Mouse (Mus musculus): Measurements from ENCODE around the gene Lonp2.

The Lonp2 gene

DNA sequence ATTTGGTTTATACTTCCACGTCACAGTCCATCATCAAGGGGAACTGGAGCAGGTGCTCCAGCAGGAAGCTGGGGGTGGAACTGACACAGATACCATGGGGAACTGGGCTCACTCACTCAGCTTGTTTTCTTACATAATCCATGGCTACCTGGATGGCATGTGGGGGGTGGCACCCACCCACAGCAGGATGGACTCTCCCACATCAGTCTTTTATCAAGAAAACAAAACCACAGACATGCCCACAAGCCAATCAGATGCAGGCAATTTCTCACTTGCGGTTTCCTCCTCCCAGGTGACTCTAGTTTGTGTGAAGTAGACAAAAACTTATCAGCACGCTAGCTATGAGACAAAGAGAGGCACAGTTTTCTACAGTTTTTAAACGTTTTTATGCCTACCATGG is 84.0 kb downstream of the Lonp2 start:
- in situ Hi-C loops (cut with MboI): no loop called here

DNA sequence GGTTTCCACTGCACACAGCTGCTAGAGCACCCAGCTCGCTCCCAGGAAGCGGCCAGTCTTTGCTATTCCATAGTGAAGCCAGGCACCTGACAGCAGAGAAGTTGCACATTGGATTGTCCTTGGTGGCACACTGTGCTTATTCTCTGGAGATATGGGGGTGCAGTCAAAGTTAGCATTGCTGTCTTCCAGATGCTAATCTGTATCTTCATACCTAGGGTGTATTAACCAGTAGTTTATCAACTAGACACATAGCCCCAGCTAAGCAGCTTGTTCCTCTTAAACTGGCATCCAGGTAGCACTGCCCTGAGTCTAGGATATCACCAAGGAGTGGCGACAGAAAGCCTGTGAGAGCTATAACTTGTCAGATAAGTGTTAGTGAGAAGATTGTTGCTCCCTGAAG is 88.8 kb downstream of the Lonp2 start:
- in situ Hi-C loops (cut with MboI): no loop called here

DNA sequence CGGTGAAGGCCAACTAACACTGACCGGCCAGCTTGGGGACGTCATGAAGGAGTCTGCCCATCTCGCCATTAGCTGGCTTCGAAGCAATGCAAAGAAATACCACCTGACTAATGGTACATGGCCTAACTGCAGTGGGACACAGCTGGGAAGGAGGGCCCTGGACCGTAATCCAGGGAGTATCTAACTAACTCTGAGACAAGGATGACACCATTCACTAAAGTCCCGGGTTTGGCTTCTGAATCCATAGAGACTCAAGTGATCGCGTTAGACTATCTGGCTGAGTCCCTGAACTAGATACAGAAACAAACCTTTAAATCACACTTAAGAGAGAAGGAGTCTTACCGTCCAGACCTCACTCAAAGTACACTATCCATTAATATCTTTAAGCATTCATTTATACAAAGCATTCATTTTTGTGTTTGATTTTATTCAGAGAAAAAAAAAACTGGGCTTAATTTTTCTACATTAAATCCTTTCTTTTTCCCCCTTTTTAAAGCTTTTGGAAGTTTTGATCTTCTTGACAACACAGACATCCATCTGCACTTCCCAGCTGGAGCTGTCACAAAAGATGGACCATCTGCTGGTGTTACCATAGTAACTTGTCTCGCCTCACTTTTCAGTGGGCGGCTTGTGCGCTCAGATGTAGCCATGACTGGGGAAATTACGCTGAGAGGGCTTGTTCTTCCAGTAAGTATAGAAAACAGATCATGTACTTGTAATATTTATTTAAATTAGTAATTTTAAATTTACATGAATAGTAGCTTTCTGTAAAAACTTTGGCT is 89.8 kb downstream of the Lonp2 start:
- in situ Hi-C loops (cut with MboI): no loop called here

DNA sequence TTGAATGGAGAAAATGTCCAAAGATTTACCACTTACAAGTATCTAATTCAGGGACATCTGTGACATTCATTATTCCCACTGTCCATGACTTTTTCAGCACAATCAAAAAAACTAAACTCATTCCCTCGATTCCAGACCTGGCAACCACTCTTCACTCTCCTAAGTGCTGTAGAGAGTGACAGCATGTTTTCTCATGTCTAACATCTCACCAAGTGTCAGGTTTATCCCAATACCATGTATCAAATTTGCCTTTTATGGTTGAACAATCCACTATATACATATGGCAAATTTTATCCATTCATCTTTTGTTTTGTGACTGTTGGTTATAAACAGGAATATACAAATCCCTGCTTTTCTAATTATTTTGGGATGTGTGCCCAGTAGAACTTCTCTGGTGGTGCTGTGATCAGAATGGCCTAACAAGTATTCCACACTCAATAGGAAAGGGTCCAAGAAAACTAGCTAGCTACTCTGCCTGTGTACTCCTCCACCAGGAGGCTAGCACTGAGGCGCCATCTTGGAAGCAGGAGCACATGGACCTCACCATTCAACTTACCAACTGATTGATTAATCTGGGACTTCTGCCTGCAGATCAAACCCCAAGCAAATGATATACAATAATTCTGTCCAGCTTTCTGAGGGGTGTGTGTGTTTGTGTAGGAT is 94.6 kb downstream of the Lonp2 start:
- in situ Hi-C loops (cut with MboI): no loop called here

DNA sequence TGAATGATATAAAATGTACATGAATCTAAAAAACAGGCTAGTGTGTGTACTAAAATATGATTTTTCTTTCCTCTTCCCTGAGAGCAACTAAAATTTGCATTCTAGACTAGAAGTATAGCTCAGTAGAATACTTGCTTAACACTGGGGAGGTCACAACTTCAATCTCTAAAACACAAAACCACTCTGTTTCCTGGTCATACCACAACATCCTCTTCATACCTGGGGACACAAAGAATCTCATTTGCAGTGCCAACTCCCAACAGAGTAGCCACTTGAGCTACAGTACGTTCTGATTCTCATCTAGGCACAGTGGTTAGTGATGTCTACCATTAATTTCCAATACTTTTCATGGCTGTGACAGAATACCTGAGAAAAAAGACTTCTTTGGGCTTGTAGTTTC is 95.5 kb downstream of the Lonp2 start:
- in situ Hi-C loops (cut with MboI): no loop called here

DNA sequence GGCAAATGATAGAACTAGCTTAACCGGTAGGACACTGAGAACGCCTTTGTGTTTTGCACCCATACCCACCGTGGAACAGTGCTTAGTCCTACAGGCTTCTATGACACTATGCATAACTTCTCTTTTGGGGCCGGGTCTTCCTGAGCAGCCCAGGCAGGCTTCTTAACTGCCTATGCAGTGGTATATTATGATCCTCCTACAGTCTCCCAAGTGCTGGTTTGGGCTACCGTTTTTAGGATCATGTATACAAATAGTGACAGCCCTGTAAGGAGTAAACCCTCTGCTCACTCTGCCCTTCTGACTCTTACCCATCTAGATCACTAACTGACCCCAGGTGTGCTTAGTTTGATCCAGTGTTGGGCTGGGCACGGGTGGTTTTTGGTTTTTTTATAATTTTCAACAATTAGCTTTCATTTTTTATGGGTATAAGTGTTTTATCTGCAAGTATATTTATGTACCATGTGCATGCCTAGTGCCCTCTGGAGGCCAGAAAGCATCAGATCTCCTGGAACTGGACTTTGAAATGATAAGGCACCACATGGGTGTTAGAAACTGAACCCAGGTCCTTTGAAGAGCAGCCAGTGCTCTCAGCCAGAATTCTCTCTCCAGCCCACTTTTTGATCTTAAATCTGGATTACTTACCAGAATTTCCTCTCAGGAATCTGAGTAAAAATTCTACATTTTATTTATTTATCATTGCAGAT is 97.1 kb downstream of the Lonp2 start:
- in situ Hi-C loops (cut with MboI): no loop called here

DNA sequence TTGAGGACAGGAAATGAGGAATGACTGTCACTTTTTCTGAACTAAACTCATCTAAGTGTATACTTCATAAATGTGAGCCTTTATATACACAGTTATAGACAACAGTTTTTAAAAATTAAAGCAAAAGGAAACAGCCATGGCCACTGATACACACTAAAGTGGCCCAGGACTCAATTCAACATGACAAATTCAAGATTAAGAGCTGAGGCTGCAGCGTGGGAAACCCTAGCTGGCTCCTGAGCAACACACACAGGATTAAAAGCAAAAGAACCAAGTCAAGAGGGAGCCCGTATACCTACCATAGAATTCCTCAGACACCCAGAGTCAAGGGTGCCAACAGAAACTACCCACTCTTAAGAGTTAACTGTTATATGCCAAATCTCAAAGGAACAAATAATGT is 97.6 kb downstream of the Lonp2 start:
- in situ Hi-C loops (cut with MboI): no loop called here

DNA sequence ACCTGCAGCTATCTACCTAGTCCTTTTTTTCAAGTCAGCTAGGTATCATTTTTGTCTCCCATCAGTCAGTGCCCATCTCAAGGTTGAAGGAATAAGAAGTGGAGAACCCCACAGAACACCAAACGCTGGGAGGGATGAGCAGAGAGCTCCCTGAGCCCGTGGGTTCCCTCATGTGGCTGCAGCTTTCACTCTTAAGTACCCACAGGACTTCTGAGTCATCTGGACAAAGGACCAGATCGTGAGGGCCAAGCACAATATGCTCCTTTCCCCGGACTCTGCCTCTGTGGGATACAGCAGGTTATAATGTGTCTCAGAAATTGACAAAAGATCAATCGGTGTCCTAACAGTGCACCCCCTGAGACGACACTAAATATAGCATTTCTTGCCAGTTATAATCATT is 103.1 kb downstream of the Lonp2 start:
- in situ Hi-C loops (cut with MboI): no loop called here

DNA sequence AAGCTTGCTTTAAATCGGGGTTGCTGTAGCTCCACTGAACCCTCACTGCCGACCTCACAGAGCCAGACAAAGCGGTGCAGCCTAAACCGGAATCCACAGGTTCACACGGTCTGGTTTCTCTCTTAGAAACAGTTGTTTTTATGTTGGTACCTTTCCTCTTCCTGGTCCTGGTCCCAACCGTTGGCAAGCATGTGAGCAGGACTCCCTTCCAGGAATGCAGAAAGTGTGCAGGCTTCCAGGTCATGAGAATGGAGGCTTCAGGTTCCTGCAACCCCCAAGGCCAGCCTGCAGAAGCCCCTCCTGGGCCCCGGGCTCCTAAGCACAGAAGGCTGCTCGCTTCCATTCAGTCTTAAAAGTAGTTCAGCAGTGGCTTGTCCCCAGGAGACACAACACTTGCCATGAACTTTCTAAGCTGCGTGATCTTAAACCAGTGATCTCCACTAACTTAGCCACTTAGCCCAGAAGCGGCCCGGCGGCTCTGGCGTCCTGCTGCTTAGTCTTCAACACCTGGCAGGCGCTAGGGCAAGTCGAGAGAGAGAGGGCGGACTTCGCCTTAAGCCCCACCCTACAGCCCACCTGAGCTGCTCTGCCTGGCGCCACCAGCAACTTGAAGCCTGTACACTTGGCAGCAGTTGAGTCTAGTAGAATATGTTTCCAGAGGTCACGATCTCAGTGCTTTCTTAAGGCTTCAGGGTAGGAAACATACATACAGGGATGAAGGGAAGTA is 104.5 kb downstream of the Lonp2 start:
- in situ Hi-C loops (cut with MboI): no loop called here

DNA sequence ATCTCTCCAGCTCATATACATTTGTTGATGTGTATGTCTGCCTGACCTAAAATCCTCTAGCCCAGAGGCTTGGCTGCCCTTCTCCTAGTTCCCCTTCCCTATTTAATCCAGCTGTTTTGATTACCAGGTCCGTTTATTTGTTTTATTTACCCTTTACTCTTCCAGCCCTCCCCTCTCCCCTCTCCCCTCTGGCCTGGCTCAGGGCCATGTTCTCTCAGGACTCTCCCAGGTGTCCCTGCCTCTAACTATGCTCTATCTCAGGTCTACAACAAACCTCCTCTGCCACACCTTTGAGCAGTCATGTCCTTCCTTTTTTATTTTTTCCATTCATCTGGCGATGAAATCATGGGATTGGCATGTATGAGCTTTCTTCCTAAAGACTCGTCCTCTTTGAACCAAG is 106.5 kb downstream of the Lonp2 start:
- in situ Hi-C loops (cut with MboI): no loop called here

DNA sequence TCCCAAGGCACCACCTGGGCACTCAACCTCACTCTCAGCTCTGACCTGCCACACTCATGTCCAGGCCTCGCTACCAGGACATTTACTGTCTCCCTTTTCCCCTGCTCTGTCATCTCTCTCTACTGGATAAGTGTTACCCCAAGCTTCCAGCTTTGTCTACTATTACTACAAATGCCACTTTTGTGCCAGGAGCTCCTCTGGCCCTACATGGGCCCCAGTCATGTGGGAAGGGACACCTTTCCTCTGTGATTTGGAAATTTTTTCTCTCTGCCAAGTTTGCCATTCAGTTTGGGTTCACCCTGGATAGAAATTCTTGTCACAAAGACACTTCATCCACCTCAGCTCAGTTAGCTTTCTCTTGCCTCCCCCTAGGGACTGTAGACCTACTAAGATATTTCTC is 107.0 kb downstream of the Lonp2 start:
- in situ Hi-C loops (cut with MboI): no loop called here

DNA sequence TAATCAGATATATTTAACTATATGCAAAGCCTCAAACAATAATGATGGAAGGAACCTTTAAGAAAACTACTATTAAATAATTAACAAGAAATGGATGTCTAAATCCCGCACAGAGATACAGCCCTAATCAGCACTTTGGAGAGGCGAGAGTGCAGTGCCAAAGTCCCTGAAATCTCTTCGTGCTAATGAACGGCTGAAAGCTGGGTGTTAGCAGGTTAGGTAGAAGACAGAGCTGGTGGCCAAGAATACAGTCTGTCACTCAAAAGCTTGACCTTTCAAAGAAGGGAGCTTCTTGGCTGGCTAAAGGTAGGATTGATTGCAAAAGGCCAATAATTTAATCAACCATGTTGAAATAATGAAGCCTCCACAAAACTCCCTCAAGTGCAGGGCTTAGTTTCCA is 110.3 kb downstream of the Lonp2 start:
- in situ Hi-C loops (cut with MboI): no loop called here

DNA sequence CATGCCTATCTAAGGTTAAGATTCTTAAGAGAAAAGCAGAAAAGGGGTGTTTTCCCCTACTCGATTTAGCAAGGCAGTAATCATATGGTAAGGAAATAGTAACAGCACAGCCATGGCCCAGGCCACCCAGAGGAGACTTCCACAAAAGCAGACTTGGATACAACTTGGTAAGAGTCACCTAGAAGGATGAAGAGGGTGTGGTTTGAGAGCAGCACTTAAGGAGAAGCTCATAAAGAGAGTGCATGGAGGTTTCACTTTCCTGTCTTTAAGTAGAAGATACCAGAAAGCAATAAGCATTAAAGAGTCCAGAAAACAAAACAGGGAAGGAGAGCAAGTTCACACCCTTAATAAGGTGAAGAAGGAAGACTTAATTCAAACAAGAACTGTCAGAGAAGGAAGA is 111.1 kb downstream of the Lonp2 start:
- in situ Hi-C loops (cut with MboI): no loop called here

DNA sequence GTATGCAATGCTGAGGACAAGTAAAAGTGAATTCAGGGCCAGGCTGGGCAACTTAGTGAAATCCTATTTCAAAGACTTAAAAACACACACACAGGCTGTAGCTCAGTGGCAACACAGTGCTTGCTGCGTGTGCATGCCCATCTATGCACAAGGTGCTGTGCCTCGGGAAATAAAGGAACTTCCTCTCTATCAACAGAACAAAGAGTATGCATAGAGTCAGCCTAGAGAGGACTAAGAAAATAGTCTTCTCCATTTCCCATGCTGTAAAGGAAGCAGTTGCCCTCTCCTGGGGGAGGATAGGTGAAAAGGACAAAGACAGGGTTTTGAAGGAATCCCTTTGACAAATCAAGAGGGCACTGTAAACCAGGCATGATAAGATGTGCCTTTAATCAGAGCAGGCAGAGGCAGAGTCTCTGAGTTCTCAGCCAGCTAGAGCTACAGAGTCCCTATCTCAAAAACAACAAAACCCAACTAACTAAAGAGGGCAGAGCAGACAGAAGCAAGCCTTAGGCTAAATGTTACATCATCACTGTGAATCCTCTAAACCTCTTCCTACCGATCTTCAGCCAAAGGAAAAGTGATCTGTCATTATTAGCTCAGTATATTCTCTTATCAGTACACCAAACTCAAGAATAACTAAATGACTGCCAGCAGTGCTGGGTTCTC is 111.7 kb downstream of the Lonp2 start:
- in situ Hi-C loops (cut with MboI): no loop called here

DNA sequence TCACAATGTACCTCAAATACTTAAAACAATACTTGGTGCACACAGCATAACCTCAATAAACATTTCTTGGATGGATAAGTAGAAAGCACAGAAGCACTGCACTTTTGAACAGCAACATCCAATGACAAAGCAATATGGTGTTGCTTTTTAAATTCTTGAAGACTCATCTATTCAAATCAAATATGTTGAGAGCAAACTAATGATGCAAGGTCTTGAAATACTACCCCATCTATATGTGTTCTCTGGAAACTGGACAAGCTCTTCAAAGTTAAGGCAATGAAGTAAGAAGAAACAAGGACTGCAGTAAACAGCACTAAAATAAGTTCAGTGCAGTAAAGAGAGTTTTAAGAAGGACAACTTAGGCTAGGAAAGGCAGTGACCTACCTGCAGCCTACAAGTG is 117.1 kb downstream of the Lonp2 start:
- in situ Hi-C loops (cut with MboI): no loop called here

DNA sequence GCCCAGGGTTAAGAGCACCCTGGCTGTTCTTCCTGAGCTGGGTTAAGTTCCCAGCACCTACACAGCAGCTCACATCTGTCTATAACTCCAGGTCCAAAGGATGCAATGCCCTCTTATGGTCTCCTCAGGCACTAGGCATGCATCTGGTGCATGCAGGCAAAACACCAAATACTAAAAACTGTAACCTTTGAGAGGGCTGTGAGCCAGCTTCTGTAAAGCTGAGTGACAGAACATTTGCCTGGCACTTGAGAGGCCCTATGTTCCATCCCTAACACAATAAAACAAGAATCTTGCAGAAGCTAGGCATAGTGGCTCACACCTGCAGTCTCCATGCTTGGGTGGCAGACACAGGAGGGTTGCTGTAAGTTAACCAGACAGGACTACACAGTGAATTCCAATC is 117.8 kb downstream of the Lonp2 start:
- in situ Hi-C loops (cut with MboI): no loop called here

DNA sequence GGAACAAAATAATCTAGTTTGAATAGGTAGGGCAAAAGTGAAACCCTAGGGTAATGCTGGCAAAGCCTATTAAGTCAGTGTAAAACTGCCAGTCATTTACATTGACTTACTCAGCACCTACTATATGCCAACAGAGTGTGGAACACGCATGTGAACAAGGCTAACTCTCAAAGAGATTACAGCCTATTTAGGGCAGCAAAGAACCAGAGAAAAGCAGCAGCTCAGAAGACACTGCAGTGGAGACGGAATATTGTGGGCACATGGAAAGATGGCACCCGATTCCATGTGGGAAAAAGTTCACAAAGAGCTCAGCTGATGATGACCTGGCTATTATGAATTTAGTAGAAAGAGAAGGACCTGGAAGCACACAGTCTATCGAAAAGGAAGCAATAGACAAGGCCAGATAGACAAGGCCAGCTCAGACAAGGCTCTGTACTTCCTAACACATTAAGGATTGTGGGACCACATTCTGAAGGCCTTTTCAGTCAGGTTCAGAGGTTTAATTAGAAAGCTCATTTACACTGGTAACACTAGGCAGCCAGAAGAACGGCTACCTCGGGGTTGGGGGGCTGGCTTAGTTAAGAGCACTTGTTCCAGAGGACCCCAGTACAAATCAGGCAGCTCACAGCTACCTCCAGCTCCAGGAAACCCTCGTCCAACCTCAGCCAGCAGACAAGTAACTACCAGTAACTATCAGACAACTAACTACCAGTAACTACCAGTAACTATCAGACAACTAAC is 118.9 kb downstream of the Lonp2 start:
- in situ Hi-C loops (cut with MboI): no loop called here

DNA sequence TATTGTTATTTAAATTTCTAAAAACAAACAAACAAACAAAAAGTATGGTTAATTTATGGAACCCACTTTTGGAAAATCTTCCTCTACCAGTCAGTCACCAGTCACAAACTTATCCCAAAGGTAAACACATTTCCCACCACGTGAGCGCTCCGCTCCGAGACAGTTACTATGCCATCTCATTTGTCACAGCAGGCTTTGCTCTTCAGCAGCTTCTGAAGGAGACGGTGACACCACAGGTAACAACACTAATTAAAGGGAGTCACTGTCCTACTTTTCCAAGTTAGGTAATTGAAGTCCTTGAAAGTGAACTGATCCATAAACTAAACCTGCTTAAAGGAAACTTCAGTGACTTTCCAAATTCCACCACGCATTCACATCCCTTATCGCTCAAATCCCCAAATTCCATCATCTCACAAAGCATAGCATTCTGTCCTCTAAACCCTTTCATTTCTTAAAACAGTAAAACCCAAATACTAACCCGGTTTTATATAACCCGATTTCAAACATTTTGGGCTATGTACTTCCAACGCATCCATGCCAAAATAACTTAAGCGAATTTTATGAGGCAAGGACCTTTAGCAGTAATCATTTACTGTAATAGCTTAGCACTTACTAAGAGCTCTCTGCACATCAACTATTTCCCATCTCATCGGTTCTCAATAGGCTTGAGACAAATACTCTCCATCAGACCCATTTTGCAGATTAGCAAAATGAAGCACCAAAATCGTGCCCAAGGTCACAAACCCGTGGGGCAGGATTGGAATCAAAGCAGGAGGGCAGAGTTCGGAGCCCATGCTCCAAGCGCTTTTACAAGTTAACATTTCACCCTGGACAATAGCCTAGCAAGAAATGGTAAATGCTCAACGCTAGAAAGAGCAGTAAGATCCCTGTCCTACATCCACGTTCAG is 120.7 kb downstream of the Lonp2 start:
- in situ Hi-C loops (cut with MboI): no loop called here

DNA sequence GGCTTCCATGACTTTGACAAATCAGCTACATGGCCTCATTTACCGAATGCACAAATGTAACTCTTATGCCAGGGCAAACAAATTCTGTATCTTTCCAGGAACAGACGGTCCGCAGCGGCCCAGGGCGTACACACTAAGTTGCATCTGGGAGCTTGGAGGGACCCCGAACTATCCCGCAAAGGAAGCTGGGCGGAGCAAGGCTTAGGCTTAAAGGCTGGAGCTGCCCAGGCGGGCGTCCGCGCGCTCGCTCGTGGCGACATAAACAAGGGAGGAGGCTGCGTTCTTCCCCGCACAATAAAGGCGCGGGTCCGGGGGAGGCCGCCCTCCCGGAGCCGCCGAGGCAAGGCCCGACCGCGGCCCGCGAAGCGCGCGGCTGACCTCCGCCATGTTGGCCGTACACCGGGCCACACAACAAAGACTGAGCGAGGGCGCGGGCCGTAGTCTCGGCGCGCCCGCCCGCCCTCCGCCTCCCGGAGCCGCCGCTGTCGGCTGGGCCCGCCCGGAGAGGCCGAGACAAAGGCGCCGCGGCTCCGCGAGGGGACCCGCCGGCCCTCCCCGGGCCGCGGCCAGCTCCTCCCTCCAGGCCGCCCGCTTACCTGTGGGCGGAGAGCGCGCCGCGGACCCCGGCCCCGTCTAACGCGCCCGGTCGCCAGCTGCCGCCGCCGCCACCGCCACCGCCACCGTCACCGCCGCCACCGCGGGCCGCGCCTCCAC is 121.5 kb downstream of the Lonp2 start, which contains the start of the genes Gm10638 and Siah1a:
TSS of gene Gm10638 (plus strand) at position 479 of the 714 bp plus-strand sequence.
TSS of gene Siah1a (minus strand) at position 714 of the 714 bp plus-strand sequence.
- in situ Hi-C loops (cut with MboI): no loop called here
